Mouse (Mus musculus): ENCODE measurements around the gene Ccdc117. TPM values are rescaled to one million over a fixed set of nuclear protein-coding genes. Genes with fewer than 3 reads are reported as not detected.

Gene Ccdc117
- polyA plus RNA-seq, 1 experiment = 9.5 TPM

GRCm38 (mm10) chr11:5500903-5501741 is 40.9 kb downstream of the Ccdc117 start:
- TF ChIP-seq CTCF (IDR thresholded peaks at IDR 0.05; ENCODE audit: extremely low read depth, insufficient read depth, low read length) = no peak
- TF ChIP-seq POLR2A (IDR thresholded peaks at IDR 0.05; ENCODE audit: extremely low read depth, insufficient read depth, low read length) = no peak
- Histone ChIP-seq H3K4me1 (ENCODE audit: control insufficient read depth, insufficient read depth, low read length) (no peaks in the 10 kb centered on the region), H3K27ac (ENCODE audit: insufficient read depth, low read length) (no peak overlapping the region), H3K4me3 (ENCODE audit: insufficient read depth, low read length) (no peak overlapping the region)

GRCm38 (mm10) chr11:5499961-5500644 is 41.9 kb downstream of the Ccdc117 start:
- TF ChIP-seq POLR2A (IDR thresholded peaks at IDR 0.05; ENCODE audit: extremely low read depth, insufficient read depth, low read length) = no peak
- TF ChIP-seq CTCF (IDR thresholded peaks at IDR 0.05; ENCODE audit: extremely low read depth, insufficient read depth, low read length) = no peak
- H3K4me1 ChIP-seq (ENCODE audit: control insufficient read depth, insufficient read depth, low read length) = no peaks in the 10 kb centered on the region

GRCm38 (mm10) chr11:5498931-5499661 is 42.9 kb downstream of the Ccdc117 start:
- TF ChIP-seq CTCF (IDR thresholded peaks at IDR 0.05; ENCODE audit: extremely low read depth, insufficient read depth, low read length) = no peak
- TF ChIP-seq POLR2A (IDR thresholded peaks at IDR 0.05; ENCODE audit: extremely low read depth, insufficient read depth, low read length) = no peak
- Histone ChIP-seq H3K4me3 (ENCODE audit: insufficient read depth, low read length) (no peak overlapping the region), H3K27ac (ENCODE audit: insufficient read depth, low read length) (no peak overlapping the region), H3K4me1 (ENCODE audit: control insufficient read depth, insufficient read depth, low read length) (no peaks in the 10 kb centered on the region)

More at GRCm38 (mm10) chr11:5499961-5500644, 41.9 kb downstream of the Ccdc117 start:
- H3K27ac ChIP-seq (ENCODE audit: insufficient read depth, low read length) = no peak overlapping the region
- no peak overlapping the region for H3K4me3 ChIP-seq (ENCODE audit: insufficient read depth, low read length)

- no peak for TF ChIP-seq POLR2A (IDR thresholded peaks at IDR 0.05; ENCODE audit: extremely low read depth, insufficient read depth, low read length)
- no peak for TF ChIP-seq CTCF (IDR thresholded peaks at IDR 0.05; ENCODE audit: extremely low read depth, insufficient read depth, low read length)
- no peak overlapping the region for H3K4me3 ChIP-seq (ENCODE audit: insufficient read depth, low read length)
- no peak overlapping the region for H3K27ac ChIP-seq (ENCODE audit: insufficient read depth, low read length)
- H3K4me1 ChIP-seq (ENCODE audit: control insufficient read depth, insufficient read depth, low read length) = no peaks in the 10 kb centered on the region
These were observed 43.6 kb downstream of the Ccdc117 start for GRCm38 (mm10) chr11:5498422-5498821.

GRCm38 (mm10) chr11:5496559-5497248 is 45.3 kb downstream of the Ccdc117 start:
- no peak overlapping the region for H3K27ac ChIP-seq (ENCODE audit: insufficient read depth, low read length)
- no peaks in the 10 kb centered on the region for H3K4me1 ChIP-seq (ENCODE audit: control insufficient read depth, insufficient read depth, low read length)
- TF ChIP-seq POLR2A (IDR thresholded peaks at IDR 0.05; ENCODE audit: extremely low read depth, insufficient read depth, low read length) (no peak), CTCF (IDR thresholded peaks at IDR 0.05; ENCODE audit: extremely low read depth, insufficient read depth, low read length) (no peak)
- no peak overlapping the region for H3K4me3 ChIP-seq (ENCODE audit: insufficient read depth, low read length)

- Histone ChIP-seq H3K27ac (ENCODE audit: insufficient read depth, low read length) (no peak overlapping the region), H3K4me1 (ENCODE audit: control insufficient read depth, insufficient read depth, low read length) (no peaks in the 10 kb centered on the region), H3K4me3 (ENCODE audit: insufficient read depth, low read length) (no peak overlapping the region)
- TF ChIP-seq CTCF (IDR thresholded peaks at IDR 0.05; ENCODE audit: extremely low read depth, insufficient read depth, low read length) (no peak), POLR2A (IDR thresholded peaks at IDR 0.05; ENCODE audit: extremely low read depth, insufficient read depth, low read length) (no peak)
These were observed 46.1 kb downstream of the Ccdc117 start for GRCm38 (mm10) chr11:5495906-5496305.

GRCm38 (mm10) chr11:5495286-5495832 is 46.6 kb downstream of the Ccdc117 start:
- H3K27ac ChIP-seq (ENCODE audit: insufficient read depth, low read length) = no peak overlapping the region
- no peaks in the 10 kb centered on the region for H3K4me1 ChIP-seq (ENCODE audit: control insufficient read depth, insufficient read depth, low read length)
- TF ChIP-seq POLR2A (IDR thresholded peaks at IDR 0.05; ENCODE audit: extremely low read depth, insufficient read depth, low read length) (no peak), CTCF (IDR thresholded peaks at IDR 0.05; ENCODE audit: extremely low read depth, insufficient read depth, low read length) (no peak)
- no peak overlapping the region for H3K4me3 ChIP-seq (ENCODE audit: insufficient read depth, low read length)

- Histone ChIP-seq H3K4me1 (ENCODE audit: control insufficient read depth, insufficient read depth, low read length) (no peaks in the 10 kb centered on the region), H3K4me3 (ENCODE audit: insufficient read depth, low read length) (no peak overlapping the region)
- TF ChIP-seq CTCF (IDR thresholded peaks at IDR 0.05; ENCODE audit: extremely low read depth, insufficient read depth, low read length) (no peak), POLR2A (IDR thresholded peaks at IDR 0.05; ENCODE audit: extremely low read depth, insufficient read depth, low read length) (no peak)
These were observed 48.1 kb downstream of the Ccdc117 start for GRCm38 (mm10) chr11:5493869-5494268.

GRCm38 (mm10) chr11:5491912-5492311 is 50.1 kb downstream of the Ccdc117 start:
- TF ChIP-seq POLR2A (IDR thresholded peaks at IDR 0.05; ENCODE audit: extremely low read depth, insufficient read depth, low read length) (no peak), CTCF (IDR thresholded peaks at IDR 0.05; ENCODE audit: extremely low read depth, insufficient read depth, low read length) (no peak)
- H3K27ac ChIP-seq (ENCODE audit: insufficient read depth, low read length) = no peak overlapping the region
- H3K4me3 ChIP-seq (ENCODE audit: insufficient read depth, low read length) = no peak overlapping the region
- H3K4me1 ChIP-seq (ENCODE audit: control insufficient read depth, insufficient read depth, low read length) = no peaks in the 10 kb centered on the region

More at GRCm38 (mm10) chr11:5493869-5494268, 48.1 kb downstream of the Ccdc117 start:
- no peak overlapping the region for H3K27ac ChIP-seq (ENCODE audit: insufficient read depth, low read length)

Measured in cortical plate, adult 2 months (tissue).